Mouse (Mus musculus): Measurements from ENCODE around the gene Bend3. TPM values are rescaled to one million over a fixed set of nuclear protein-coding genes. Genes with fewer than 3 reads are reported as not detected.
"Not testable (repeated sequence)": the region's sequence is repeated elsewhere in the genome, so short reads cannot be mapped to it uniquely, and the experiment has no call there.

The Bend3 gene
- total RNA-seq, 4 experiments from 2014 or later, result 4.6 to 6.6 (median 4.7) TPM

DNA sequence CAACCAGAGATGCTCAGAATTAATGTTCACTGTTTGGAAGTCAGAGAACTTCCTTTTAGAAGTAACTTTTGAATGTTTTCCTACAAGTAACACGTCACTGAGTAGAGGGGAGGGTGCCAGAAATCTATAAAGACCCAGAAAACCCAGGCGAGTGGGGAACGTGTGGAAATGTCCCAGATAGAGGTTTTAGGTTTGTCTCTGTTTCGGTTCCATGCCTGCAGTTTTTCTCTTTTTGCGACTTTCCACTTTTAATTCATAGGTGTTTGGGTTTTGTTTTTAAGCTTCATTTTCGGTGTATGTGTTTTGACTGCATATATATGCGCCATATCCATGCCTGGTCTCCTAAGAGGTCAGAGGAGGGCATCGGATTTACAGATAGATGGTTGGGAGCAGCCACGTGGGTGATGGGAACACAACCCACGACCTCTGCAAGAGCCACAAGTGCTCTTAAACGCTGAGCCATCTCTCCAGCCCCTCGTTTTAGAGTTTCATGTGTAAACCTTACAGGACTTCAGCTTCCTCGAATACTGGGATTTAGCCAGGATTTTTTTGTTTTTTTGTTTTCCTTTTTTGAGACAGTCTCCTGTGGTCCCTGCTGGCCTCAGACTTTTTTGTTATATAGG lies 1.7 kb downstream of the Bend3 start:
- no peak for DNase-seq (ENCODE audit: low spot score in 2 of 2)

DNA sequence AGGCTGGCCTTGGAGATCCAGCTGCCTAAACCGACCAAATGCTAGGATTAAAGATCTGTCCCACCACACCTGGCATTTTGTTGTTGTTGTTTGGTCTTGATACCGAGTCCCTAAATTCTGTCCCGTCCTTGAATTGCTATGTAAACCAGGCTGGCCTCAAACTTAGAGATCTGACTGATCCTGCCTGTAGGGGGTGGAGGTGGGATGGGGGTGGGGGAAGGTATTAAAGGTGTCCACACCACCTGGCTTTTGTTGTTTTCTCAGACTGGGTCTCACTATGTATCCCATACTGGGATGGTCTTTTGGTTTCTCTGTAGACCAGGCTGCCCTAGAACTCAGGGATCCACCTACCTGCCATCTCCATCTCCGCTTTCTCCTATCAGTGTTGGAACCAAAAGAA lies 2.5 kb downstream of the Bend3 start:
- no peak for DNase-seq (ENCODE audit: low spot score in 2 of 2)

DNA sequence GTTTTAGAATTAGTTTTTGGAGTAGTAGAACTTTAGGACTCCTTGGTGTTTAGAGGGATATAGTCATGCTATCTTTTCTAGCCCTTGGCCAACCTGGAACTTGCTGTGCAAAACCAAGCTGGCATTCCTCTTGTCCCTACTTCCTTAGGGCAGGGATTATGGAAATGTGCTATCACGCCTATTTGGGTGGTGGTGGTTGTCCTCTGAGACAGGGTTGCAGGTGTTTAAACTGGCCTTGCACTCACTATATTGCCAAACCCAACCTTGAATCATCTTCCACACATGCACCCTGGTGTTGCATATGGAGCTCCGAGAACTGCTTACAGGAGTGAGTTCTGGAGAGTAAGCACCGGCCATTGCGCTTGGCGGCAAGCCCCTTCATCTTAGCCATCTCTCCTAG lies 3.4 kb downstream of the Bend3 start:
- no peak for DNase-seq (ENCODE audit: low spot score in 2 of 2)

DNA sequence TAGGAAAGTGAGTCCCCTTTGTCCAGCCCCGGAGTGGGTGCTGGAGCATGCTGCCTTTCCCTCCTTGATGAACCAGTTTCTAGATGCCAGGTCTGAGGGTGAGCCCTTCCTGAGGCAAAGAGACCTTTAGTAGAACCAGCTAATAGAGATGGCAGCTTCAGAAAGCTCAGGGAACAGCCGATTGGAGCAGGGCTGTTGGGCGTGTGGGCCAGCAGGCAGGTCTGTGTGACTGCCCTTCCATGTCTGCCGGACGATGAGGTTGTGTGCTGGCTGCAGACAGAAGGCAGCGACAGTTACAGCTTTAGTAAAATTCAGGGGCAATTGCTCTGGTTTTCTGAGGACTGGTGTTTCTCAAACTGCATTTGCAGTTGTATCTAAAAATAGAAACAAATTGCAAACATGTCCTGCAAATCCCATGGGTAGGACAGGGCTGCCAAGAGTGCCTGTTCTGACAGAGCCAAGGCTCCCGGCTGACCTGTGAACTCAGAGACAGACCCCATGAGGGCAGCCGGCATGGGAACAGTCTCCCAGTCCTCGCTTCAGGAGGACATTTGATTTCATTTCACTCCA lies 4.9 kb downstream of the Bend3 start:
- no peak for DNase-seq (ENCODE audit: low spot score in 2 of 2)

DNA sequence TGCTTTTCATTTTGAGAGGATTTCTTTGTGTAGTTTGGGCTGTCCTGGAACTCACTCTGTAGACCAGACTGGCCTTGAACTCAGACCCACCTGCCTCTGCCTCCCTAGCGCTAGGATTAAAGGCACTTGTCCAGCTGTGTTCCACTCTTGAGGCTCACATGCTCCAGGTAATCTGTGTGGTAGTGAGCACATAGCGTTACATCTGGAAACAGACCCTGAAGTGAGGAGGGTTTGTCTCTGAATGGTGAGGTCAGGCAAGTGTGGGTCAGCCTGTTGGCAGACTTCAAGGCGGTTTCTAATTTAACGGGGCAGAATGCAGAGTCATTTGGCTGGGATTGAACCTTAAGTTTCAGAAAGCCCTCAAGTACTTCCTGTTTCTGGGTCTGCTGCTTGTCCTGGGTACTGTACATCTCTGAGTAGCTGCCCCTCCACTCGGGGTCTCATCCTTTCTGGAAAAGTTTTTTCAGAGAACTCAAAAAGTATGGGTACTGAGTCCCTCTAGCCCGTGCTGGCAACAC lies 7.2 kb downstream of the Bend3 start:
- DNase-seq (ENCODE audit: low spot score in 2 of 2), result no peak

DNA sequence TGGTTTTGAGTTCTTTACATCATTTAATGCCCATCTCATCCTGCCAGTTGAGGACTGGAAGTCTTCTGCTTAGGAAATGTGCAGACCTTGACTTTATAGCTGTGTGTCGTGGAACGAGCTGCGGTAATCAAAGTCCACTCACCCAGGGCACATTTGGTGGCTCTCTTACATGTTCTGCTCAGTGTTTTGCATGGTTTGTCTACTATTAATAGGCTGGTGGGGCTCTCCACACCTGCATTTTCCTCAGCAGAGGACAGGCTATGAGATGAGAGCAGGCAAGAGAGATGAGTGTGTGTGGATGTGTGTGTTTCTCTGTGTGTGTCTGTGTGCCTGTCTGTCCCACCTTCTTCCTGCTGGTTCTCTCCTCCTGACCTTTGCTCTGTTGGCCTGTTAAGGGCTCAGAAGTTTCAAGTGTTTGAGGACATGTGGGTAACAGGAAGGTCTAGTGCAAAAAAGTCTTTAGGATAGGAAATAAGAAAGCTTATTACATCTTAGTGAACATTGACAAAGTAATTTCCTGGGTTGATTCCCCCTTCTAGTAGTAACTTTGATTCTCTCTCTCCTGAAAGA lies 8.9 kb downstream of the Bend3 start:
- no peak for DNase-seq (ENCODE audit: low spot score in 2 of 2)

DNA sequence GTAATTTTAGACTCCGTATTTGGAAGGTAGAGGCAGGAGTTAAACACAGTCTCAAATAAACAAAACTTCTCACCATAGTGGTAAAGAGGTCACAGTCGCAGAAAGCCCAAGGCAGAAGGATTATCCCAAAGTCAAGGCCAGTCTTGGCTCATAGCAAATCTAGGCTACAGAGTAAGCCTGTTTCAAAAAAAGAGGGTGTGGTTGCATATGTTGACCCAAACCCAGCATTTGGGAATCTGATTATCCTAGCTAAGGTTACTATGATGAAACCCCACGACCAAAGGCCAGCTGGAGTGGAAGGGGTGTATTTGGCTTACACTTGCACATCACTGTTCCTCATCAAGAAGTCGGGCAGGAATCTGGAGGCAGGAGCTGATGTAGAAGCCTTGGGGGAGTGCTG lies 9.6 kb downstream of the Bend3 start:
- DNase-seq (ENCODE audit: low spot score in 2 of 2), result no peak

DNA sequence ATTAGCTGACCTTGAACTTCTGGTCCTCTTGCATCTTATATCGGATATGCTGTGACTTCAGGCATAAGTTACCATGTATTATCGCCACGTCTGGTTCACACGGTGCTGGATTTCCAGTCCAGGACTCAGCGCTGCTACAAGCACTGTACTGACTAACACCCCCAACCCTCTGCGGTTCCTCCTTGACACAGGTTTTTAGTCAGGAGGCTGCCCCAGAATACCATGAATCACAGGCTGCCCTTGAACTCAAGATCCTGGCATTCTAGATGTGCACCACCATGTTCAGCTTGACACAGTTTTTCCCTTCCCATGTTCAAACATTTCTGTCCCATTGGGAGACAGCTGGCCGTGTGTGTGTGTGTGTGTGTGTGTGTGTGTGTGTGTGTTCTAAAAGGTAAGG lies 10.5 kb downstream of the Bend3 start:
- no peak for DNase-seq (ENCODE audit: low spot score in 2 of 2)

DNA sequence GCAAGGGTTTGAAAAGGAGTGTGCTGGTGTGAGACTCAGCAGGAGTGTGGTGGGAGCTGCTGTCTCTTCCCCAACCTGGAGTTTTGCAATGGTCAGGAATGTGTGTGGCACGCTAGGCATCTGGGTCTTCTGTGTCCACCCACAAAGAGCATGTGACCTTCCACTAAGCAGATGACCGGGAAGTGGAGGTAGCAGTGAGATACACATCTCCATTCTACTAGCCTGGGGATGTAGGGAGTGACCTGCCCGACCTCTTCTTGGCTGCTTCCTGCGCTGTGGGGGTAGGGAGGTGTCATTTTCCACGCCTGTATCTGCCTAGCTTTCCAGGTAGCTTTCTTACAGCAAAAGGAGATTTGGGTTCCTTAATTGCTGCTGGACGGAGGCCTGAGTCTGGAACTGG lies 10.9 kb downstream of the Bend3 start:
- no peak for DNase-seq (ENCODE audit: low spot score in 2 of 2)

DNA sequence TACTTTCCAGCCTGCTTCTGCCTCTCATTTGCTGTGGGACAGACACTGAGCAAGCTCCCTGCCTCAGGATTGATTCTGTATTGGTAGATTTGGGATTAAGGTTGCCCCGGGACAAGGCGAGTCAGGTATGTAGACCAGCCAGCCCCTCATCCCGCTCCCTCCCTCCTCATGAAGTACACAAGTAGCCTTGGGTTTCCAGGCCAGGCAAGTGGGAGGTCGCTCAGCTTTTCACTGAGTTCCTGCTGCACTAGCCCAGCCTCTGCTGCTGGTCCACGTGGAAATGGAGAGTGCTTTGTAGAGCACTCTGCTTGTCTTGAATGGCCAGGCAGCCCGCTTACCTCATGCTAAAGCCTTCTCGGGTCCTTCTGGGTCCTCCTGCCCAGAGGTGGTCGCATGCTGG lies 11.4 kb downstream of the Bend3 start:
- no peak for DNase-seq (ENCODE audit: low spot score in 2 of 2)

DNA sequence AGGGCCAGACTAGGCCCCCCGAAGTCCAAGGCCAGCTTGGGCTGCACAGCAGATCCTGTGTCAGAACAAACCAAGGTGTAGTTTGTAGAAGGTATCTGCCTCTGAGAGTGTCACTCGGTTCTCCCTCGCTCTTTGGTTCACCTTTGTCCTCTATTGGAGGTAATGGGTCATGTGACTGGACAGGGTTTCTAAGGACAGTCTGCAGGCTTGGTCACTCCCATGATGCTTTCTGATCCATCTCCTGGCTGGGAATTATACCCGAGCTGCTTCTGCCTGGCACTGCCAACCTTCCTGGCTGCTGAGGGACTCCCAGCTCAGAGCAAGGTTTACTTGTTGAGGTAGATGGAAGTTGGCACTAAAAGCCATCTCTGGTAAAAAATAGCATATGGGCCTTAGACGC lies 12.2 kb downstream of the Bend3 start:
- DNase-seq (ENCODE audit: low spot score in 2 of 2), result no peak

DNA sequence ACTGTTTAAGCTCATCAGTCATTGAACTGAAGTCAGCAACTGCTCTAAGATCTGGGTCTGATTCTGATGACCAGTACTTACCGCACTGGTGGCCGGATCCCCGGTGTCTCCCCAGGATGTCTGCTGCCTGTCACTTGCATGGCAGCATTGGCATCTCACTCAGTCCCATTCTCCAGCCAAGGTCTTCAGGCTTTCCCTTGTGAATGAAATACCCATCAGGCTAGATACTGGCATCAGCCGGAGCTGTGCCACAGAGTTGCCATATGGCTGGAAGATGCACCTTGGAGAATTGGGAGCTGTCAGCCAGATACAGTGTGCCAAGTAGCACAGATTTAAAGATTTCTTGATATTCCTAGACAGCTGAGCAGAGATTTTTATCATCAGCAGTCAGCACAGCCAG lies 24.0 kb downstream of the Bend3 start:
- no peak for DNase-seq (ENCODE audit: low spot score in 2 of 2)

DNA sequence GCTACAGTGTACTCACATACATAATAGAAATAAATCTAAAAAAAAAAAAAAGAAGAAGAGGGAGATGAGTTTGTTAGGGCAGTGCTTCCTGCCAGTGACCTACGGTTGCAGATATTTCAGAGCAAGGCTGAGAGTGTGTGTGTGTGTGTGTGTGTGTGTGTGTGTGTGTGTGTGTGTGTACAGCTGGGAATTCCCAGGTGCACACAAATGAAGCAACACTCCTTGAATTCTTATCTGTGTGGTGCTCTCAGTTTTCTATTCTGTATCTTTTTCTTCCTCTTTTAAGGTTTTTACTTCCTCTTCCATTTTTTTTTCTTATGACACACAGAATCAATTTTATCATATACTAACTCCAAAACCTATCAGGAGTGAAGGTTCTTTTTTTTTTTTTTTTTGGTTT lies 25.7 kb downstream of the Bend3 start:
- no peak for DNase-seq (ENCODE audit: low spot score in 2 of 2)

DNA sequence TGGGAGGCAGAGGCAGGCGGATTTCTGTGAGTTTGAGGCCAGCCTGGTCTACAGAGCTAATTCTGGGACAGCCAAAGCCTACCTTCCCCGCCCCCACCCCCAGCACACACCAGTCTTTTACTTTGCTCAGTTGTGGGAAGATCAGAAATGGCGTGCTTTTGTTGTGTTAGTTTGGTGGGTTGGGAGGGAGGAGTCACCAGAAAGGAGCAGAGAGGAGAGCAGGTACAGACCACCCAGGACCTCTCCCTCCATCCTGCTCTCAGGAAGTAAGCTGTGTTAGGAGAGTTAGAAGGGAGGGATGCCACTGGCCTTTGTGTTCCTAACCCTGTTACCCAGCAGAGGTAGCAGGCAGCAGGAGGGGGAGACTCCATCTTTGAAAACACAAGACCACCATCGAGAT lies 28.4 kb downstream of the Bend3 start:
- DNase-seq (ENCODE audit: low spot score in 2 of 2), result no peak

DNA sequence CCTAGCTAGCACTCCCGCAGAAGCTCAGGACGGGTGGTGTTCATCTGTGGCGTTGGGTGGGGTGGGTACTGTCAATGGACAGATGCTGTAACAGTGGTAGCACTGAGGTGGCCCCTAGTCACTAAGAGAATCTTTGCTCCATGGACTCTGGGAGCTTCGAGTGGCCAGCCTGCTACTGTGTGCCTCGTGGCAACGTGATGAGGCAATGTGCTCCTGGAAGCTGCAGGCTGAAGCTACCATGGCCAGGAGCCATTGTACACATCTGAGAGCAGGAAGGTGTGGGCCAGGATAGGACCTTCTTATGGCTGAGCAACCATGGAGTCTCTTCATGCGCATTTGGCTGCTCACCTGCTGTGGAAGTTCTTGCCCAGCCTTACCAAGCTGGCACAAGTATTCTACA lies 30.6 kb downstream of the Bend3 start:
- no peak for DNase-seq (ENCODE audit: low spot score in 2 of 2)

DNA sequence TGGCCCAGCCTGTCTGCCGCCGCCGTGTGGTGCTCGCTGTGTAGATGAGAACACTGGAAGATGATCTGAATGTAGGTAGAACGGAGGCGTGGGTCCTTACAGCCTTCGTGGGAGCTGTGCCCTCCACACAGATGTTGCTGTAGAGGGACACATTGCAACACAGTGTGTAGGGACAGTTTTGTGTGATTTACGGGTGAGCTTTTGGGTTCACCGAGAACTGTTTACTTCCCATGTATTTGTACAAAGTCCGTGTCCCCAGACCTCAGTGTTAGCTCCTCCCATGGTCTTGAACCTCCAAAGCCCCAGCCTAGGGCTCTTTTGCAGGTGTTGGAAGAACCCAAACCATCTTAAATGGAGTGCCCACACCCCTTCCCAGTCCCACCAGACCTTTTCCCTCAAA lies 34.3 kb downstream of the Bend3 start:
- DNase-seq (ENCODE audit: low spot score in 2 of 2), result no peak

DNA sequence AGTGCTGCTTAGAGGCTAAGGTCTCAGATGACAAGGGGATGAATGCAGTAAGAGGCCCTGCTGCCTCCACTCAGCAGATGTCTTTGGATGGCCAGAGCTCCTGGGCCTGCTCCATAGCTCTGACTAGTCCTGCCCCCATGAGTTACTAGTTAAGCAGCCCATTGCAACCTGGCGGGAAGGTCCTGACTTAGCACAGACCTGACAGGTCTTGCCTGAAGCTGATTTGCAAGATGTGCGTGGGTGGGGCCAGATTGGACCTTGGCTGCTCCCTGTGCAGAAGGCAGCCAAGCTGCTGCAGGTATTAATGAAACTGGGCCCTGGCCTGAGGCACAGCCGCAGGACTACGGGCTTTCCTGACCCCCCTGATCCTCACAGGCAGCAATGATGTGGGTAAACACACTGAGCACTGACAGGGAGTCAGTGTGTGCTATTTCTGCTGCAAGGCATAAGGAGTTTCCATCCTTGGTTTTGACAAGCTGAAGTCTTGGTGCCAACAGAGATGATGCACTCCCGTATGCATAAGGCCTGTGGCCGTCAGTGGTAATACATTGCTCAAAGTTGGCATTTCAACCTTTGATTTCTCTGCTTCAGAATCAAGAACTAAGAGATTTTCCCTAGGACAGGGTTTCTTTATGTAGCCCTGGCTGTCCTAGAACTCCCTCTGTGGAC lies 38.5 kb downstream of the Bend3 start:
- no peak for DNase-seq (ENCODE audit: low spot score in 2 of 2)

DNA sequence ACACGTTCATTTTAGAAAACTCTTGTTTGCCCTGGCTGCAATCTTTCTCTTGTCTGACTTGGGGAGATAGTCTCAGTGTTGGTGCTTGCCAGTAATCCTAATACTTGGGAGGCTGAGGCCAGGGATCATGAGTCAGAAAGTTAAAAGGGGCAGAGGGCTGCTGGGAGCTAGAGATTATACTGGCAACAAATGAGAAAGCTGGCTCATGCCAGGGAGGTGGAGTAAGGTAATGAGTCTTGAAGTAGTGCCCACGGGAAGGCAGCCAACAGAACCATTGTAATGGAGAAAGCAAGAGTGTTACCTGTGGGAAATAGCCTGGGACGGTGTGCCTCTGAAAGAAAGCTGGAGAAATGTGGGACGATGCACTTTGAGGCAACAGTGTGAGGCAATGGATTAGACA lies 39.2 kb downstream of the Bend3 start:
- DNase-seq (ENCODE audit: low spot score in 2 of 2), result no peak

DNA sequence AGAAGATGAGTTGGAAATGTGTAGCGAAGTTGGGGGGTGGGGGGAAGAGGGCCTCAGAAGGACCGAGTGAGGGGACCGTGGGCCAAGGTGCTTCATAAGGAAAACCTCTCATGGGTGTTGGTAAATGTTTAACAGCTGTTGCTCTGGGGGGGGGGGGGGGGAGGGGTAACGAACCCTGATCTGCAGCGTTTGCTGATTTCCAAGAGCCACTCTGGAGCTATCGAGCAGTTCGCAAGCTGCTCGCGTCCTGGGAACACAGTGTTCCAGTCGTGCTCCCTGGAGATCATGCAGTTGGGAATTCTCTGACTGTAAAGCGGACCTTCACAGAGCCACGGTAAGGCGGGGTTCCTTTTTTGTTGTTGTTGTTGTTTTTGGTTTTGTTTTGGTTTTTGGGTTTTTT lies 39.7 kb downstream of the Bend3 start:
- no peak for DNase-seq (ENCODE audit: low spot score in 2 of 2)

DNA sequence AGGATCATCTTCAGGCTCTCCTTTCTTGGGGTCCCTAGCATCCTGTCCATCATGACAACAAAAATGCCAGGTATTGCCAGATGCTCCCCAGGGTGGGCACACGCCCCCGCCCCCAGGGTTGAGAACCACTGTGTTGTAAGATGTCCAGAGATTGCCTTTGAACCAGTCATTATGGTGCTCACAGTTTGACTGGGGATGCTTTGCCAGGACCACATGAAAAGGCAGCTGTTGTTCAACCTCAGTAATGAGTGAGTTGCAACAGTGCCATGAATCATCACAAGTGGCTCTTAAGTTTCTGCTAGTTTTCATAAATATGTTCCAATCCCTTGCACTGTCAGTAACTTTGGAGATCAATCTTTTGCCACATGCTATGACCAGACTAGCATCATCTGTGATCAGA lies 41.3 kb downstream of the Bend3 start:
- no peak for DNase-seq (ENCODE audit: low spot score in 2 of 2)

DNA sequence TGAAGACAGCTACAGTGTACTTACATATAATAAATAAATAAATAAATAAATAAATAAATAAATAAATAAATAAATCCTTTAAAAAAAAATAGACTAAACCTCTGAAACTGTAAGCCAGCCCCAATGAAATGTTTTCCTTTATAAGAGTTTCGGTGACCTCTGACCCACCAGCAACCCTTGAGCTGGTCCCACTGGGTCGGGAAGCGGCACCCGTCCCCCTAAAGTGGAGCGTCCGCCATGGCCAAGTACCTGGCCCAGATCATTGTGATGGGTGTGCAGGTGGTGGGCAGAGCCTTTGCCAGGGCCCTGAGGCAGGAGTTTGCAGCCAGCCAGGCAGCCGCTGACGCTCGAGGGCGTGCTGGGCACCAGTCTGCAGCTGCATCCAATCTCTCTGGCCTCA lies 45.3 kb downstream of the Bend3 start, which contains the start of gene Gm9803:
TSS of gene Gm9803 (plus strand) at position 154 of the 400 bp plus-strand sequence.
- not testable (repeated sequence) for DNase-seq (ENCODE audit: low spot score in 2 of 2)

All from left cerebral cortex, adult 8-10 months (tissue).